Mouse (Mus musculus): ENCODE results near the gene Pkp2.

Pkp2 gene

GRCm38 (mm10) chr16:16260882-16261281, 47.8 kb downstream of the Pkp2 start:
- no peak for DNase-seq (ENCODE audit: inconsistent ontology term)

- no peak for DNase-seq (ENCODE audit: inconsistent ontology term)
These were observed 48.4 kb downstream of the Pkp2 start for GRCm38 (mm10) chr16:16261481-16261880.

GRCm38 (mm10) chr16:16262436-16262835, 49.3 kb downstream of the Pkp2 start:
- DNase-seq (ENCODE audit: inconsistent ontology term) = no peak

- no peak for DNase-seq (ENCODE audit: inconsistent ontology term)
These were observed 59.9 kb downstream of the Pkp2 start for GRCm38 (mm10) chr16:16272978-16273377.

GRCm38 (mm10) chr16:16273752-16274151, 60.6 kb downstream of the Pkp2 start:
- DNase-seq (ENCODE audit: inconsistent ontology term) = no peak

- peak; percentile 94 for DNase-seq (ENCODE audit: inconsistent ontology term)
These were observed 89.4 kb downstream of the Pkp2 start, which contains the start of gene Yars2 for GRCm38 (mm10) chr16:16302369-16303137. Yars2 (plus strand) TSS chr16:16302965.

GRCm38 (mm10) chr16:16303138-16303827, 90.2 kb downstream of the Pkp2 start:
- DNase-seq (ENCODE audit: inconsistent ontology term) = peak; percentile 67

- no peak for DNase-seq (ENCODE audit: inconsistent ontology term)
These were observed 90.8 kb downstream of the Pkp2 start for GRCm38 (mm10) chr16:16303888-16304287.

GRCm38 (mm10) chr16:16311319-16311718, 98.2 kb downstream of the Pkp2 start:
- DNase-seq (ENCODE audit: inconsistent ontology term) = no peak

Data from Muller cell, postnatal 12 days (primary cell).